Mouse (Mus musculus): ENCODE data around the gene Tnip3. TPM values are rescaled to one million over a fixed set of nuclear protein-coding genes. Genes with fewer than 3 reads are reported as not detected.

Gene Tnip3
- polyA plus RNA-seq (2014; fragmentation: Nextera tagmentation; extraction: Ambion mirVana): 0.08 TPM in 1 of 2 replicates, not detected in the other

- H3K27ac ChIP-seq (ENCODE audit: low read depth, low read length): no peak within 1 kb of the TSS
- no peak within 1 kb of the TSS for H3K4me3 ChIP-seq (ENCODE audit: low read depth, low read length)
- ATAC-seq (ENCODE audit: low read depth): no peak
- H3K36me3 ChIP-seq (ENCODE audit: control insufficient read depth, insufficient read depth, low read length): no peaks in the 10 kb centered on the region
- no peak within 1 kb of the TSS for H3K9ac ChIP-seq (replicated peaks; ENCODE audit: low read depth, low read length)
- 91% methylated on average over 5 of the region's 5 CpGs for WGBS
- no peaks in the 10 kb centered on the region for H3K4me1 ChIP-seq (ENCODE audit: control insufficient read depth, insufficient read depth, low read length)
- no peaks in the 10 kb centered on the region for H3K27me3 ChIP-seq (ENCODE audit: control insufficient read depth, insufficient read depth, low read length)
- no peaks in the 10 kb centered on the region for H3K9me3 ChIP-seq (ENCODE audit: control insufficient read depth, low read length)
- no peak within 1 kb of the TSS for H3K4me2 ChIP-seq (ENCODE audit: low read depth, low read length)
Measured at GRCm38 (mm10) chr6:65525192-65525591, at the start of gene Tnip3. Gene Tnip3, plus strand, starts transcription at chr6:65525313.

- no peaks in the 10 kb centered on the region for H3K9me3 ChIP-seq (ENCODE audit: control insufficient read depth, low read length)
- no peak overlapping the region for H3K27ac ChIP-seq (ENCODE audit: low read depth, low read length)
- no peaks in the 10 kb centered on the region for H3K4me1 ChIP-seq (ENCODE audit: control insufficient read depth, insufficient read depth, low read length)
- no peak overlapping the region for H3K4me2 ChIP-seq (ENCODE audit: low read depth, low read length)
- no peak for ATAC-seq (ENCODE audit: low read depth)
- no peak overlapping the region for H3K4me3 ChIP-seq (ENCODE audit: low read depth, low read length)
- H3K27me3 ChIP-seq (ENCODE audit: control insufficient read depth, insufficient read depth, low read length): no peaks in the 10 kb centered on the region
- no peak overlapping the region for H3K9ac ChIP-seq (replicated peaks; ENCODE audit: low read depth, low read length)
- no peaks in the 10 kb centered on the region for H3K36me3 ChIP-seq (ENCODE audit: control insufficient read depth, insufficient read depth, low read length)
Measured at GRCm38 (mm10) chr6:65498786-65499185, 26.3 kb upstream of the Tnip3 start.

GRCm38 (mm10) chr6:65510051-65510669 is 15.0 kb upstream of the Tnip3 start:
- Histone ChIP-seq H3K4me1 (ENCODE audit: control insufficient read depth, insufficient read depth, low read length) (no peaks in the 10 kb centered on the region), H3K9ac (replicated peaks; ENCODE audit: low read depth, low read length) (no peak overlapping the region), H3K4me2 (ENCODE audit: low read depth, low read length) (no peak overlapping the region), H3K9me3 (ENCODE audit: control insufficient read depth, low read length) (no peaks in the 10 kb centered on the region), H3K27ac (ENCODE audit: low read depth, low read length) (no peak overlapping the region), H3K27me3 (ENCODE audit: control insufficient read depth, insufficient read depth, low read length) (no peaks in the 10 kb centered on the region), H3K36me3 (ENCODE audit: control insufficient read depth, insufficient read depth, low read length) (no peaks in the 10 kb centered on the region), H3K4me3 (ENCODE audit: low read depth, low read length) (no peak overlapping the region)
- peak; percentile 94 for ATAC-seq (ENCODE audit: low read depth)
- WGBS: 46% methylated on average over 4 of the region's 4 CpGs

GRCm38 (mm10) chr6:65513813-65514212 is 11.3 kb upstream of the Tnip3 start:
- Histone ChIP-seq H3K27ac (ENCODE audit: low read depth, low read length) (no peak overlapping the region), H3K4me3 (ENCODE audit: low read depth, low read length) (no peak overlapping the region), H3K27me3 (ENCODE audit: control insufficient read depth, insufficient read depth, low read length) (no peaks in the 10 kb centered on the region), H3K4me1 (ENCODE audit: control insufficient read depth, insufficient read depth, low read length) (no peaks in the 10 kb centered on the region), H3K36me3 (ENCODE audit: control insufficient read depth, insufficient read depth, low read length) (no peaks in the 10 kb centered on the region), H3K4me2 (ENCODE audit: low read depth, low read length) (no peak overlapping the region), H3K9me3 (ENCODE audit: control insufficient read depth, low read length) (no peaks in the 10 kb centered on the region), H3K9ac (replicated peaks; ENCODE audit: low read depth, low read length) (no peak overlapping the region)
- 95% methylated on average over 3 of the region's 3 CpGs for WGBS
- ATAC-seq (ENCODE audit: low read depth): no peak

GRCm38 (mm10) chr6:65516759-65517158 is 8.4 kb upstream of the Tnip3 start:
- Histone ChIP-seq H3K27me3 (ENCODE audit: control insufficient read depth, insufficient read depth, low read length) (no peaks in the 10 kb centered on the region), H3K9me3 (ENCODE audit: control insufficient read depth, low read length) (no peaks in the 10 kb centered on the region), H3K4me1 (ENCODE audit: control insufficient read depth, insufficient read depth, low read length) (no peaks in the 10 kb centered on the region), H3K4me3 (ENCODE audit: low read depth, low read length) (no peak overlapping the region), H3K36me3 (ENCODE audit: control insufficient read depth, insufficient read depth, low read length) (no peaks in the 10 kb centered on the region), H3K27ac (ENCODE audit: low read depth, low read length) (no peak overlapping the region), H3K4me2 (ENCODE audit: low read depth, low read length) (no peak overlapping the region), H3K9ac (replicated peaks; ENCODE audit: low read depth, low read length) (no peak overlapping the region)
- 87% methylated on average over 8 of the region's 8 CpGs for WGBS
- no peak for ATAC-seq (ENCODE audit: low read depth)

GRCm38 (mm10) chr6:65520821-65521220 is 4.3 kb upstream of the Tnip3 start:
- no peak for ATAC-seq (ENCODE audit: low read depth)
- Histone ChIP-seq H3K27ac (ENCODE audit: low read depth, low read length) (no peak overlapping the region), H3K9ac (replicated peaks; ENCODE audit: low read depth, low read length) (no peak overlapping the region), H3K4me2 (ENCODE audit: low read depth, low read length) (no peak overlapping the region), H3K9me3 (ENCODE audit: control insufficient read depth, low read length) (no peaks in the 10 kb centered on the region), H3K4me3 (ENCODE audit: low read depth, low read length) (no peak overlapping the region), H3K36me3 (ENCODE audit: control insufficient read depth, insufficient read depth, low read length) (no peaks in the 10 kb centered on the region), H3K4me1 (ENCODE audit: control insufficient read depth, insufficient read depth, low read length) (no peaks in the 10 kb centered on the region), H3K27me3 (ENCODE audit: control insufficient read depth, insufficient read depth, low read length) (no peaks in the 10 kb centered on the region)
- 82% methylated on average over 3 of the region's 3 CpGs for WGBS

GRCm38 (mm10) chr6:65527892-65528291 is 2.8 kb downstream of the Tnip3 start:
- ATAC-seq (ENCODE audit: low read depth): no peak
- H3K9me3 ChIP-seq (ENCODE audit: control insufficient read depth, low read length): no peaks in the 10 kb centered on the region
- H3K4me1 ChIP-seq (ENCODE audit: control insufficient read depth, insufficient read depth, low read length): no peaks in the 10 kb centered on the region
- H3K36me3 ChIP-seq (ENCODE audit: control insufficient read depth, insufficient read depth, low read length): no peaks in the 10 kb centered on the region
- no peak overlapping the region for H3K4me3 ChIP-seq (ENCODE audit: low read depth, low read length)
- H3K27me3 ChIP-seq (ENCODE audit: control insufficient read depth, insufficient read depth, low read length): no peaks in the 10 kb centered on the region
- WGBS: 90% methylated on average over 1 of the region's 1 CpGs
- no peak overlapping the region for H3K27ac ChIP-seq (ENCODE audit: low read depth, low read length)
- H3K4me2 ChIP-seq (ENCODE audit: low read depth, low read length): no peak overlapping the region
- no peak overlapping the region for H3K9ac ChIP-seq (replicated peaks; ENCODE audit: low read depth, low read length)

GRCm38 (mm10) chr6:65531232-65531848 is 6.2 kb downstream of the Tnip3 start:
- H3K27ac ChIP-seq (ENCODE audit: low read depth, low read length): no peak overlapping the region
- no peaks in the 10 kb centered on the region for H3K27me3 ChIP-seq (ENCODE audit: control insufficient read depth, insufficient read depth, low read length)
- 53% methylated on average over 3 of the region's 3 CpGs for WGBS
- H3K9me3 ChIP-seq (ENCODE audit: control insufficient read depth, low read length): no peaks in the 10 kb centered on the region
- no peaks in the 10 kb centered on the region for H3K4me1 ChIP-seq (ENCODE audit: control insufficient read depth, insufficient read depth, low read length)
- H3K4me2 ChIP-seq (ENCODE audit: low read depth, low read length): no peak overlapping the region
- ATAC-seq (ENCODE audit: low read depth): peak; percentile 68; the same call in 1 of the 2 replicates
- H3K4me3 ChIP-seq (ENCODE audit: low read depth, low read length): no peak overlapping the region
- H3K9ac ChIP-seq (replicated peaks; ENCODE audit: low read depth, low read length): no peak overlapping the region
- H3K36me3 ChIP-seq (ENCODE audit: control insufficient read depth, insufficient read depth, low read length): no peaks in the 10 kb centered on the region

- Histone ChIP-seq H3K9ac (replicated peaks; ENCODE audit: low read depth, low read length) (no peak overlapping the region), H3K9me3 (ENCODE audit: control insufficient read depth, low read length) (no peaks in the 10 kb centered on the region), H3K4me3 (ENCODE audit: low read depth, low read length) (no peak overlapping the region), H3K4me2 (ENCODE audit: low read depth, low read length) (no peak overlapping the region), H3K27ac (ENCODE audit: low read depth, low read length) (no peak overlapping the region), H3K27me3 (ENCODE audit: control insufficient read depth, insufficient read depth, low read length) (no peaks in the 10 kb centered on the region), H3K36me3 (ENCODE audit: control insufficient read depth, insufficient read depth, low read length) (no peaks in the 10 kb centered on the region), H3K4me1 (ENCODE audit: control insufficient read depth, insufficient read depth, low read length) (no peaks in the 10 kb centered on the region)
- no peak for ATAC-seq (ENCODE audit: low read depth)
- WGBS: 95% methylated on average over 1 of the region's 1 CpGs
Measured at GRCm38 (mm10) chr6:65533687-65534086, 8.6 kb downstream of the Tnip3 start.

Data from neural tube, embryonic 14.5 days (tissue).